Mouse (Mus musculus): ENCODE measurements around the gene Nck2. TPM values are rescaled to one million over a fixed set of nuclear protein-coding genes. Genes with fewer than 3 reads are reported as not detected.

The Nck2 gene
- polyA plus RNA-seq, 1 experiment from 2014 or later: 6.0 TPM

GRCm38 (mm10) chr1:43445170-43446088 is 1.1 kb downstream of the Nck2 start:
- no peaks in the 10 kb centered on the region for H3K36me3 ChIP-seq (replicated peaks; ENCODE audit: insufficient read depth, low read length)
- no peaks in the 10 kb centered on the region for H3K9me3 ChIP-seq (ENCODE audit: low read length)
- H3K4me1 ChIP-seq (ENCODE audit: insufficient read depth): peaks cover 25% of the 10 kb centered on the region
- no peaks in the 10 kb centered on the region for H3K27me3 ChIP-seq (ENCODE audit: insufficient read depth, low read length)
- peak overlapping the region; percentile 99 for H3K4me2 ChIP-seq (ENCODE audit: low read depth, low read length)
- H3K4me3 ChIP-seq (ENCODE audit: low read depth, low read length): peak overlapping the region; percentile 96
- peak overlapping the region; percentile 85 for H3K27ac ChIP-seq (ENCODE audit: low read depth)
- H3K9ac ChIP-seq (replicated peaks): peak overlapping the region; percentile 82
- under 1% methylated on average over 62 of the region's 86 CpGs for WGBS (ENCODE audit: insufficient replicate concordance)
- ATAC-seq (peak; percentile 88), DNase-seq (peak; percentile 80)
- TF ChIP-seq CTCF (IDR thresholded peaks at IDR 0.05; ENCODE audit: low read depth) (peak; percentile 18; the same call in 1 of the 2 replicates), EP300 (IDR thresholded peaks at IDR 0.05; ENCODE audit: low read depth) (no peak)

GRCm38 (mm10) chr1:43446089-43446533 is 1.7 kb downstream of the Nck2 start:
- peak; percentile 66 for ATAC-seq
- Histone ChIP-seq H3K9ac (replicated peaks) (peak overlapping the region; percentile 82), H3K9me3 (ENCODE audit: low read length) (no peaks in the 10 kb centered on the region), H3K27ac (ENCODE audit: low read depth) (peak overlapping the region; percentile 85), H3K4me2 (ENCODE audit: low read depth, low read length) (peak overlapping the region; percentile 99), H3K27me3 (ENCODE audit: insufficient read depth, low read length) (no peaks in the 10 kb centered on the region), H3K4me3 (ENCODE audit: low read depth, low read length) (peak overlapping the region; percentile 96), H3K36me3 (replicated peaks; ENCODE audit: insufficient read depth, low read length) (no peaks in the 10 kb centered on the region), H3K4me1 (ENCODE audit: insufficient read depth) (peaks cover 30% of the 10 kb centered on the region)
- TF ChIP-seq EP300 (IDR thresholded peaks at IDR 0.05; ENCODE audit: low read depth) (no peak), CTCF (IDR thresholded peaks at IDR 0.05; ENCODE audit: low read depth) (0 out of 2 replicates have a peak, but pooled peaks have one; percentile 7)
- whole genome bisulfite sequencing (ENCODE audit: insufficient replicate concordance): 1% methylated on average over 24 of the region's 44 CpGs
- peak; percentile 75 for DNase-seq

- peak overlapping the region; percentile 99 for H3K4me2 ChIP-seq (ENCODE audit: low read depth, low read length)
- H3K9ac ChIP-seq (replicated peaks): peak overlapping the region; percentile 82
- H3K4me1 ChIP-seq (ENCODE audit: insufficient read depth): peaks cover 30% of the 10 kb centered on the region
- 12% methylated on average over 16 of the region's 16 CpGs for WGBS (ENCODE audit: insufficient replicate concordance)
- H3K27ac ChIP-seq (ENCODE audit: low read depth): peak overlapping the region; percentile 85
- H3K4me3 ChIP-seq (ENCODE audit: low read depth, low read length): peak overlapping the region; percentile 96
- DNase-seq (peak; percentile 61), ATAC-seq (no peak)
- no peaks in the 10 kb centered on the region for H3K27me3 ChIP-seq (ENCODE audit: insufficient read depth, low read length)
- TF ChIP-seq CTCF (IDR thresholded peaks at IDR 0.05; ENCODE audit: low read depth) (no peak), EP300 (IDR thresholded peaks at IDR 0.05; ENCODE audit: low read depth) (no peak)
- no peaks in the 10 kb centered on the region for H3K36me3 ChIP-seq (replicated peaks; ENCODE audit: insufficient read depth, low read length)
- no peaks in the 10 kb centered on the region for H3K9me3 ChIP-seq (ENCODE audit: low read length)
Observed at GRCm38 (mm10) chr1:43446731-43447601, 2.6 kb downstream of the Nck2 start.

GRCm38 (mm10) chr1:43447602-43448287 is 3.4 kb downstream of the Nck2 start:
- Histone ChIP-seq H3K36me3 (replicated peaks; ENCODE audit: insufficient read depth, low read length) (no peaks in the 10 kb centered on the region), H3K4me2 (ENCODE audit: low read depth, low read length) (peak overlapping the region; percentile 99), H3K27ac (ENCODE audit: low read depth) (no peak overlapping the region), H3K4me3 (ENCODE audit: low read depth, low read length) (peak overlapping the region; percentile 96; the same call in 1 of the 2 replicates), H3K9me3 (ENCODE audit: low read length) (no peaks in the 10 kb centered on the region), H3K9ac (replicated peaks) (peak overlapping the region; percentile 13; the same call in 1 of the 2 replicates), H3K4me1 (ENCODE audit: insufficient read depth) (peaks cover 33% of the 10 kb centered on the region), H3K27me3 (ENCODE audit: insufficient read depth, low read length) (no peaks in the 10 kb centered on the region)
- no peak for ATAC-seq
- no peak for DNase-seq
- no peak for TF ChIP-seq CTCF (IDR thresholded peaks at IDR 0.05; ENCODE audit: low read depth)
- no peak for TF ChIP-seq EP300 (IDR thresholded peaks at IDR 0.05; ENCODE audit: low read depth)
- 52% methylated on average over 9 of the region's 9 CpGs for WGBS (ENCODE audit: insufficient replicate concordance)

- WGBS (ENCODE audit: insufficient replicate concordance): 77% methylated on average over 1 of the region's 1 CpGs
- no peak for TF ChIP-seq CTCF (IDR thresholded peaks at IDR 0.05; ENCODE audit: low read depth)
- no peak for TF ChIP-seq EP300 (IDR thresholded peaks at IDR 0.05; ENCODE audit: low read depth)
- H3K36me3 ChIP-seq (replicated peaks; ENCODE audit: insufficient read depth, low read length): no peaks in the 10 kb centered on the region
- DNase-seq (no peak), ATAC-seq (no peak)
- H3K27ac ChIP-seq (ENCODE audit: low read depth): no peak overlapping the region
- no peak overlapping the region for H3K4me3 ChIP-seq (ENCODE audit: low read depth, low read length)
- H3K9ac ChIP-seq (replicated peaks): no peak overlapping the region
- H3K4me2 ChIP-seq (ENCODE audit: low read depth, low read length): no peak overlapping the region
- H3K27me3 ChIP-seq (ENCODE audit: insufficient read depth, low read length): no peaks in the 10 kb centered on the region
- H3K9me3 ChIP-seq (ENCODE audit: low read length): no peaks in the 10 kb centered on the region
- H3K4me1 ChIP-seq (ENCODE audit: insufficient read depth): peaks cover 32% of the 10 kb centered on the region
Observed at GRCm38 (mm10) chr1:43450811-43451210, 6.4 kb downstream of the Nck2 start.

Data from liver, postnatal 0 days (tissue).